Comparison of ENCODE assay signal across 7 mouse cellular contexts in the genomic region with DNA sequence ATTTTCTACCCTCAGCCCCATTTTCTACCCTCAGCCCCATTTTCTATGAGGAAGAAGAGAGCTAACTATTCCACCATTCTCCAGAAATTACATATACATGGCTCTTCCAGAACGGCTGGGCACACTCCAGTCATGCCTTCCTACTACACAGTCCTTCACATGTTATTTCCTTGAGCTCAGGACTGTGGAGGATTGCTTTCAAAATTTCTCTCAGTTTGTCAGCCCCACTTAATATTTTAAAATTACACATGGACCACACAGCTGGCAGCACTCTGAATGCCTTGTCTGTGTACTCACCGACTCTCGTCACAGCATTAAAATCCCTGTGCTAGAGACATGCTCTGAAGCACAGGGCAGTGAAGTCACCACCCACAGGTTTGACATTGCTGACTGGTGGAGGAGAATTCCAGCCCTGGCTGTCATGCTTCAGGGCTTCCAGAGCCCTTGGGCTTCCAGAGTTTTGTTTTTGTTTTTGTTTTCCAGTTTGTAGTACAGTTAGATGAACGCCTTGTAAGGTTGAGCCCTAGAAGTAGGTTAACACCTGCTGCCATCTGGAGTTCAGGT. TPM values are rescaled to one million over a fixed set of nuclear protein-coding genes. Genes with fewer than 3 reads are reported as not detected.
DNase-seq lines count a peak whose midpoint lies in the region; ATAC-seq and TF ChIP-seq lines count a peak whose summit lies in the region.

No protein-coding gene starts in this region.

- H3K27me3 ChIP-seq in C2C12 (ENCODE audit: control insufficient read depth, insufficient read depth, insufficient read length) = no peaks in the 10 kb centered on the region
- no peaks in the 10 kb centered on the region for H3K27me3 ChIP-seq in G1E (ENCODE audit: insufficient read depth, low read length)
- no peaks in the 10 kb centered on the region for H3K27me3 ChIP-seq in hindbrain, embryonic 13.5 days
- H3K27me3 ChIP-seq in liver, embryonic 11.5 days (replicated peaks; ENCODE audit: control insufficient read depth, insufficient read depth, low read length) = no peaks in the 10 kb centered on the region

- peaks cover 43% of the 10 kb centered on the region for H3K79me2 ChIP-seq in C2C12 (ENCODE audit: control insufficient read depth, insufficient read depth)

- H3K79me3 ChIP-seq in C2C12 (ENCODE audit: low read depth) = peaks cover 27% of the 10 kb centered on the region

- H3K36me3 ChIP-seq in C2C12 (ENCODE audit: control insufficient read depth, insufficient read depth) (peaks cover 24% of the 10 kb centered on the region), G1E (replicated peaks) (peaks cover 48% of the 10 kb centered on the region)
- peaks cover 25% of the 10 kb centered on the region for H3K36me3 ChIP-seq in hindbrain, embryonic 13.5 days
- peaks cover 3% of the 10 kb centered on the region; the same call in 1 of the 2 replicates for H3K36me3 ChIP-seq in liver, embryonic 11.5 days (ENCODE audit: control insufficient read depth, insufficient read depth, low read length)

- H3K9ac ChIP-seq in hindbrain, embryonic 13.5 days = peak overlapping the region; percentile 94
- H3K9ac ChIP-seq in liver, embryonic 11.5 days (ENCODE audit: low read depth, low read length) = peak overlapping the region; percentile 30; the same call in 1 of the 2 replicates

- no peak overlapping the region for H3ac ChIP-seq in C2C12 (ENCODE audit: control insufficient read depth, insufficient read length, low read depth)

- no peak for DNase-seq in G1E (ENCODE audit: low spot score)
- no peak for DNase-seq in liver, embryonic 11.5 days (ENCODE audit: low spot score)
- no peak for DNase-seq in T-cell, adult 2 months (ENCODE audit: low spot score)
- no peak for DNase-seq in ovary, postnatal 14 days (ENCODE audit: low spot score)
- DNase-seq in cerebellum, adult 11-12 months = no peak

- no peaks in the 10 kb centered on the region for H3K9me3 ChIP-seq in G1E (replicated peaks)
- H3K9me3 ChIP-seq in hindbrain, embryonic 13.5 days = no peaks in the 10 kb centered on the region
- no peaks in the 10 kb centered on the region for H3K9me3 ChIP-seq in liver, embryonic 11.5 days (ENCODE audit: control insufficient read depth, low read length)

- H3K4me1 ChIP-seq in G1E (ENCODE audit: insufficient read depth, low read depth, low read length) = peaks cover 30% of the 10 kb centered on the region
- peaks cover 36% of the 10 kb centered on the region for H3K4me1 ChIP-seq in hindbrain, embryonic 13.5 days (replicated peaks)
- H3K4me1 ChIP-seq in liver, embryonic 11.5 days (replicated peaks; ENCODE audit: control insufficient read depth, insufficient read depth, low read length) = peaks cover 11% of the 10 kb centered on the region

- peak overlapping the region; percentile 91 for H3K27ac ChIP-seq in hindbrain, embryonic 13.5 days
- no peak overlapping the region for H3K27ac ChIP-seq in liver, embryonic 11.5 days (ENCODE audit: low read depth, low read length)

- ATAC-seq in G1E (ENCODE audit: extremely low read depth, insufficient number of reproducible peaks, low FRiP score, poor library complexity, severe bottlenecking) = no peak
- peak; percentile 25 for ATAC-seq in hindbrain, embryonic 13.5 days (ENCODE audit: low FRiP score)
- no peak for ATAC-seq in liver, embryonic 11.5 days (replicated peaks; ENCODE audit: low FRiP score)

- WGBS in hindbrain, embryonic 13.5 days = 55% methylated on average over 4 of the region's 4 CpGs
- WGBS in liver, embryonic 11.5 days = 71% methylated on average over 4 of the region's 4 CpGs

- H3K4me2 ChIP-seq in hindbrain, embryonic 13.5 days = peak overlapping the region; percentile 70
- peak overlapping the region; percentile 85 for H3K4me2 ChIP-seq in liver, embryonic 11.5 days

- H3K4me3 ChIP-seq in C2C12 (ENCODE audit: insufficient read depth, poor library complexity, severe bottlenecking) (peak overlapping the region; percentile 87), G1E (ENCODE audit: low read depth, low read length) (peak overlapping the region; percentile 39; the same call in 1 of the 2 replicates)
- peak overlapping the region; percentile 91 for H3K4me3 ChIP-seq in hindbrain, embryonic 13.5 days
- peak overlapping the region; percentile 86 for H3K4me3 ChIP-seq in liver, embryonic 11.5 days (ENCODE audit: low read depth, low read length)

- TF ChIP-seq CTCF in C2C12 (IDR thresholded peaks at IDR 0.05; ENCODE audit: control insufficient read depth, insufficient read depth, insufficient read length) (no peak), G1E (IDR thresholded peaks at IDR 0.05; ENCODE audit: low read depth, low read length) (no peak)

TF ChIP-seq in C2C12, 6 proteins besides CTCF, POLR2A, EP300 and RAD21:
- TF ChIP-seq MAX (IDR thresholded peaks at IDR 0.05) (no peak), MYOD1 (IDR thresholded peaks at IDR 0.05; ENCODE audit: control insufficient read depth, insufficient read length, low read depth) (no peak), FOSL1 (IDR thresholded peaks at IDR 0.05; ENCODE audit: insufficient read depth, low read length, poor library complexity, severe bottlenecking) (no peak), MYOG (IDR thresholded peaks at IDR 0.05; ENCODE audit: control insufficient read depth, extremely low read depth, insufficient read length) (no peak), USF1 (IDR thresholded peaks at IDR 0.05; ENCODE audit: low read depth) (no peak), CEBPB (IDR thresholded peaks at IDR 0.05; ENCODE audit: low read depth) (no peak)

RNA-seq across cellular contexts. Expression of a gene that starts 1.7 kb away (rescaled TPM):
- 64.3 TPM for polyA plus RNA-seq in C2C12 (2012; fragmentation: generic; extraction: Trizol)
- total RNA-seq in G1E (2014; fragmentation: Nextera tagmentation) = 13.0 and 17.6 TPM in 2 replicates
- 51.7 and 67.0 TPM in 2 replicates for total RNA-seq in G1E (2017)
- 51.5 and 55.4 TPM in 2 replicates for polyA plus RNA-seq in G1E (2012)
- polyA plus RNA-seq in hindbrain, embryonic 13.5 days (2015; fragmentation: Nextera tagmentation; extraction: Ambion mirVana) = 175 and 180 TPM in 2 replicates
- 16.6 and 17.7 TPM in 2 replicates for polyA plus RNA-seq in liver, embryonic 11.5 days (2014; fragmentation: Nextera tagmentation; extraction: Ambion mirVana)

RNA-seq across cellular contexts. Expression of a gene that starts 22.4 kb away (rescaled TPM):
- polyA plus RNA-seq in C2C12 (2012; fragmentation: generic; extraction: Trizol) (0.02 TPM), G1E (2012) (not detected in 2 replicates)
- total RNA-seq in G1E (2014; fragmentation: Nextera tagmentation) (not detected in 2 replicates), G1E (2017) (0.05 and 0.12 TPM in 2 replicates)
- polyA plus RNA-seq in hindbrain, embryonic 13.5 days (2015; fragmentation: Nextera tagmentation; extraction: Ambion mirVana) = not detected in 2 replicates
- not detected in 2 replicates for polyA plus RNA-seq in liver, embryonic 11.5 days (2014; fragmentation: Nextera tagmentation; extraction: Ambion mirVana)

RNA-seq across cellular contexts. Expression of a gene that starts 27.7 kb away (rescaled TPM):
- polyA plus RNA-seq in C2C12 (2012; fragmentation: generic; extraction: Trizol) (0.99 TPM), G1E (2012) (not detected in 2 replicates)
- total RNA-seq in G1E (2014; fragmentation: Nextera tagmentation) (not detected in 2 replicates), G1E (2017) (0.58 and 1.4 TPM in 2 replicates)
- not detected in 2 replicates for polyA plus RNA-seq in hindbrain, embryonic 13.5 days (2015; fragmentation: Nextera tagmentation; extraction: Ambion mirVana)
- 0.71 and 1.1 TPM in 2 replicates for polyA plus RNA-seq in liver, embryonic 11.5 days (2014; fragmentation: Nextera tagmentation; extraction: Ambion mirVana)

RNA-seq across cellular contexts. Expression of a gene that starts 43.0 kb away (rescaled TPM):
- polyA plus RNA-seq in C2C12 (2012; fragmentation: generic; extraction: Trizol) (not detected), G1E (2012) (not detected in 2 replicates)
- total RNA-seq in G1E (2014; fragmentation: Nextera tagmentation) (not detected in 2 replicates), G1E (2017) (0.12 and 0.16 TPM in 2 replicates)
- 0.10 TPM in 1 of 2 replicates, not detected in the other for polyA plus RNA-seq in hindbrain, embryonic 13.5 days (2015; fragmentation: Nextera tagmentation; extraction: Ambion mirVana)
- not detected in 2 replicates for polyA plus RNA-seq in liver, embryonic 11.5 days (2014; fragmentation: Nextera tagmentation; extraction: Ambion mirVana)

RNA-seq across cellular contexts. Expression of a gene that starts 56.9 kb away (rescaled TPM):
- not detected for polyA plus RNA-seq in C2C12 (2012; fragmentation: generic; extraction: Trizol)
- total RNA-seq in G1E (2014; fragmentation: Nextera tagmentation) = not detected in 2 replicates
- not detected in 2 replicates for total RNA-seq in G1E (2017)
- not detected in 2 replicates for polyA plus RNA-seq in G1E (2012)
- polyA plus RNA-seq in hindbrain, embryonic 13.5 days (2015; fragmentation: Nextera tagmentation; extraction: Ambion mirVana) = not detected in 2 replicates
- polyA plus RNA-seq in liver, embryonic 11.5 days (2014; fragmentation: Nextera tagmentation; extraction: Ambion mirVana) = not detected in 2 replicates

Comparison
In these comparisons a context has a peak if more than half of its experiments do, and no peak if none do; other contexts are left out.
1. H3K4me3 ChIP-seq: peak in every context shown above with its lines; median percentile 91 in hindbrain, embryonic 13.5 days; 87 in C2C12; 86 in liver, embryonic 11.5 days; 39 in G1E.